Mouse (Mus musculus) forebrain, embryonic 16.5 days (tissue): Measurements from ENCODE around the gene St3gal2. TPM values are rescaled to one million over a fixed set of nuclear protein-coding genes. Genes with fewer than 3 reads are reported as not detected.
"Not testable (repeated sequence)": the region's sequence is repeated elsewhere in the genome, so short reads cannot be mapped to it uniquely, and the experiment has no call there.

Experiments
- ATAC-seq: fragments of 200-750 bp; cut with Nextera tagmentation; 2 replicates; pipeline ENCODE4 v1.8.0; 2017; ENCODE audit warnings: mild to moderate bottlenecking, moderate library complexity
- H3K27ac ChIP-seq: fragments of 300-500 bp; sonication (generic); 2 replicates; pipeline ENCODE4 v1.5.1; 2014; ENCODE audit warnings: low read length, control low read depth
- H3K27me3 ChIP-seq: fragments of 300-500 bp; sonication (generic); replicated peaks from 2 replicates; pipeline ENCODE4 v1.6.1; 2014; ENCODE audit warnings: low read length; ENCODE audit not compliant: control insufficient read depth, insufficient read depth
- H3K36me3 ChIP-seq: fragments of 300-500 bp; sonication (generic); 2 replicates; pipeline ENCODE4 v1.6.1; 2014; ENCODE audit not compliant: control insufficient read depth, insufficient read depth
- H3K4me1 ChIP-seq: fragments of 300-500 bp; sonication (generic); replicated peaks from 2 replicates; pipeline ENCODE4 v1.6.1; 2014; ENCODE audit warnings: low read length; ENCODE audit not compliant: control insufficient read depth, insufficient read depth
- H3K4me2 ChIP-seq: fragments of 300-500 bp; sonication (generic); 2 replicates; pipeline ENCODE4 v1.6.1; 2014; ENCODE audit warnings: mild to moderate bottlenecking, low read length, control low read depth
- H3K4me3 ChIP-seq: fragments of 300-500 bp; sonication (generic); replicated peaks from 2 replicates; pipeline ENCODE4 v1.5.1; 2014; ENCODE audit warnings: mild to moderate bottlenecking, low read length, control low read depth
- H3K9ac ChIP-seq: fragments of 300-500 bp; sonication (generic); replicated peaks from 2 replicates; pipeline ENCODE4 v1.6.1; 2014; ENCODE audit warnings: low read depth, low read length, control low read depth
- H3K9me3 ChIP-seq: fragments of 300-500 bp; sonication (generic); 2 replicates; pipeline ENCODE4 v1.6.1; 2016; ENCODE audit warnings: low read length; ENCODE audit not compliant: control insufficient read depth
- WGBS: fragments of 180-500 bp; shearing (Covaris S2); extraction: QIAGEN DNeasy Blood & Tissue Kit; methylation state at CpG from one replicate; pipeline ENCODE4 v1.1.7; 2014; 5-methylcytosine and 5-hydroxymethylcytosine counted together
- microRNA-seq: library from miRNA; unstranded; fragments of <30 nt; microRNA quantifications from one replicate; pipeline ENCODE4, GENCODE M21; 2017
- polyA plus RNA-seq: library from polyadenylated mRNA; unstranded; fragments of >200 nt; fragmentation: Nextera tagmentation; extraction: Ambion mirVana; gene quantifications from 2 replicates; pipeline ENCODE4 v1.2.1, GENCODE M21; 2015

The St3gal2 gene
- polyA plus RNA-seq, 1 experiment from 2014 or later = 25.2 TPM

DNA sequence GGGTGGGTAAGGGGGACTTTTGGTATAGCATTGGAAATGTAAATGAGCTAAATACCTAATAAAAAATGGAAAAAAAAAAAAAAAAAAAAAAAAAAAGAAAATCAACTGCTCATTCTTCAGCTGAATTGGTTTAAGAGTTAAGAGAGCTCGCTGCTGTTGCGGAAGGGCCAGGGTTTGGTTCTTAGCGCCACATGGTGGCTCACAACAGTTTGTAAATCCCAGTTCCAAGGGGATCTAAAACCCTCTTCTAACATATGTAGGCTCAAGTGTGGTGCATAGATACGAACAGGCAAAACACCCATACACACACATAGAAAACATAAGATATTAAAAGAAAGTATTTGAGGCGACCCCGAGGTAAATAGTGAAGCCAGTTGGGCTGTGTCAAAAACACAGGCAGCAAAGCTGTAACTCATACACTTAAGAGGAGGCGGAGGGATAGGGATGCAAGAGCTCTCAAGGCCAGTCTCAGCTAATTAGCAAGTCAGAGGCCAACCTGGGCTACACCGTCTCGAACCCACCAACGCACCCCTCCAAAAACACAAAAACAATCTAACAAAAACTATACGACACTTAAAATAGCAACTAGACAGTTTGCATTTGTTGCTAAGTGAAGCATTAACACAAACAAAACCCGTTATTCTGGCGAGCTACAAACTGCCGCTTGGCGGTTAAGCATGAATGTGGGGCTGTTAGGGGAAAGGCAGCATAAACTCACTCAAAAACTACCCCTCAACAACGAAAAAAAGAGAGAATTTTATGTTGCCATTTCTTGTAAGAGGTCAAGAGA, 77.1 kb downstream of the St3gal2 start:
- 32% methylated on average over 16 of the region's 16 CpGs for WGBS

DNA sequence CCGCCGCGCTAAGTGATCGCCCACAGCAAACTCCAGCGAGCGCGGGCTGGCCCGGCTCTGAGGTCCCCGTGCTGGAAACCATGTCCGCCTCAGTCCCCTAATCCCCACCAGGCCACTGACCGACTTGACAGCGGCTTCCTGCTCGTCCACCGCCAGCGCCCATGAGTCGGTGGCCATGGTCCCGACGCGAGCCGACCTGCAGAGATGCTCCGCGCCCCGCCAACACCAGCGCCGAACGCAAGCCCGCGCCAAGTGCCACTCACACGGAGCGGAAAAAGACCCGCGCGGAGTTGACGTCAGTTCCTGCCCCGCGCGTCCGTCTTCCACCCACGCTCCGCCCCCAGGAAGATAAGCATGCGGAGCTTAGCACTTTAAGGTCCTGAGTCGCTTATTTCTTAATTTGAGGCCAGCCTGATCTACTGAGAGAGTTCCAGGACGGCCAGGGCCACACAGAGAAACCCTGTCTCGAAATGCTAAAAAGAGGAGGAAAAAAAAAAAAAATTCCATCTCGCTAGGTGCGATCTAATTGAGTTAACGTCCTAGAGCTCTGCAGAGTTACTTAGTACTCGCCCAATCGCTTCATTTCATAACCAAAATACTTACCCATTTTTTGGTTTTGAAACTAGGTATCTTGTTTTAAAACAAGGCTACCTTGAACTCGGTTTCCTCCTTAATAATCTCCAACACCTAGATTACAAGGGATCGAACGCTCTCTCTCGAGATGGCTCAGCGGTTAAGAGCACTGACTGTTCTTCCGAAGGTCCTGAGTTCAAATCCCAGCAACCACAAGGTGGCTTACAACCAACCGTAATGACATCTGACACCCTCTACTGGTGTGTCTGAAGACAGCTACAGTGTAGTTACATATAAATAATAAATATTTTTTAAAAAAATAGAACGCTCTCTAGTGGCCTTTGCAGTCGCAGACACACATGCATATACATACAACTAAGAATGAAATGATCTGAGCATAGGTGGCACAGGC, 78.1 kb downstream of the St3gal2 start, which contains the start of gene Ddx19a:
TSS of gene Ddx19a (minus strand) at position 254 of the 985 bp plus-strand sequence.
- Histone ChIP-seq H3K4me3 (peak within 1 kb of the TSS; percentile 75), H3K27ac (peak within 1 kb of the TSS; percentile 64), H3K9me3 (no peaks in the 10 kb centered on the region), H3K27me3 (no peaks in the 10 kb centered on the region), H3K4me1 (peaks cover 13% of the 10 kb centered on the region), H3K36me3 (no peaks in the 10 kb centered on the region; the same call in 1 of the 2 replicates), H3K9ac (peak within 1 kb of the TSS; percentile 78), H3K4me2 (peak within 1 kb of the TSS; percentile 91)
- peak; percentile 99 for ATAC-seq
- 4% methylated on average over 58 of the region's 58 CpGs for WGBS

More for the DNA sequence above, 77.1 kb downstream of the St3gal2 start:
- no peaks in the 10 kb centered on the region for H3K9me3 ChIP-seq
- peak overlapping the region; percentile 75 for H3K4me3 ChIP-seq
- H3K4me1 ChIP-seq = peaks cover 13% of the 10 kb centered on the region
- peak overlapping the region; percentile 91 for H3K4me2 ChIP-seq
- no peaks in the 10 kb centered on the region; the same call in 1 of the 2 replicates for H3K36me3 ChIP-seq
- H3K9ac ChIP-seq = peak overlapping the region; percentile 78
- H3K27ac ChIP-seq = peak overlapping the region; percentile 64
- no peaks in the 10 kb centered on the region for H3K27me3 ChIP-seq
- ATAC-seq = no peak

DNA sequence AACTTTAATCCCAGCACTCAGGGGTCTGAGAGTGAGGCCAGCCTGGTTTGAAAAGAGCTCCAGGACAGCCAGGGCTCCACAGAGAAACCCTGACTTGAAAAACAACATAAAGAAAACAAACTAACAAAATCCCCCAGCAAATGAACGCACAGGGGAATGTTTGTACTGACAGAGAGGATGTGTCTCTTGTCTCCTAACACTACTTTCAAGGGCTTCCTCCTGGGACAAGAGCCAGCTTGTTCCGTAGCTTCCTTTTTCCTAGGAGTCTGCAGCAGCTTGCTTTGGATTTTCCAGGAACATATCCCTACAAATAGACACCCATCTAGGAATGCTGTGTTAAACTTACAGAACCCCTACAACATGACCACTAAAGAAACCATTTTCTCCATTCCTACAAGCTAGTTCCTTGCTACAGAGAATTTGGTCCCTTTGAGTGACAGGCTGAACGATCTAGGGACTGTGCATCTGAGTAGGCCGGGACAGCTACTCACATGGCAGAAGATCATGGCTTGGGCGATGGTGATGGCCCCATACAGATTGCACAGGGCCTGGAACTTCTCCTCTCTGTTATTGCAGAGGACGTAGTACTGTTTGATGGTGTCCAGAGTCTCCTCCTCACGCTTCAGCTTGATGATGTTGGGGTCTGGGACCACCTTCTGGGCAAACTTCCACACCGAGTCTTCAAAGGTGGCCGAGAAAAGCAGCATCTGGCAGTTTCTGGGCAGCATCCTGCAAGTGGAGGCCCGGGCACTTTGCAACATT, 90.7 kb downstream of the St3gal2 start:
- not testable (repeated sequence) for H3K4me2 ChIP-seq, H3K9ac ChIP-seq, H3K9me3 ChIP-seq, H3K27me3 ChIP-seq, H3K4me1 ChIP-seq, ATAC-seq, H3K27ac ChIP-seq, H3K4me3 ChIP-seq
- whole genome bisulfite sequencing = 94% methylated on average over 9 of the region's 10 CpGs
- peaks cover 27% of the 10 kb centered on the region for H3K36me3 ChIP-seq

Small RNA genes lying within 50 kb of the gene (microRNA-seq; reads per million reads assigned to microRNA genes)
- gene Mir3473d = not detected

Other genes starting within 250 kb of the St3gal2 start
- gene Mtss1l, start 198.4 kb upstream of the St3gal2 start, polyA plus RNA-seq = 24.6 and 24.8 TPM in 2 replicates
- gene Il34, start 114.0 kb upstream of the St3gal2 start, polyA plus RNA-seq = 5.4 and 5.7 TPM in 2 replicates
- 65.0 and 69.3 TPM in 2 replicates for gene Cog4, start 73.3 kb upstream of the St3gal2 start, polyA plus RNA-seq
- gene Sf3b3, start 73.1 kb upstream of the St3gal2 start, polyA plus RNA-seq = 124 and 136 TPM in 2 replicates
- 8.2 and 8.4 TPM in 2 replicates for gene Fuk, start 17.4 kb upstream of the St3gal2 start, polyA plus RNA-seq
- gene Ddx19a, start 77.9 kb downstream of the St3gal2 start, polyA plus RNA-seq = 11.7 and 11.9 TPM in 2 replicates
- 8.7 and 10.2 TPM in 2 replicates for gene Ddx19b, start 111.8 kb downstream of the St3gal2 start, polyA plus RNA-seq
- 72.1 and 80.1 TPM in 2 replicates for gene Aars, start 113.2 kb downstream of the St3gal2 start, polyA plus RNA-seq
- gene Exosc6, start 136.4 kb downstream of the St3gal2 start, polyA plus RNA-seq = not detected in 2 replicates
- gene Clec18a, start 172.5 kb downstream of the St3gal2 start, polyA plus RNA-seq = 0.28 and 0.67 TPM in 2 replicates
- 13.4 and 14.0 TPM in 2 replicates for gene Pdpr, start 174.7 kb downstream of the St3gal2 start, polyA plus RNA-seq